Mouse (Mus musculus) T-helper 17 cell (primary cell): ENCODE data around the gene Hsdl2.

Experiments used
- in situ Hi-C, 2 experiments: fragments of 300-600 bp; cut with MboI, MseI; formaldehyde crosslinking; loops; 1 replicate in 1 of 2; 2 replicates in 1 of 2; pipeline ENCODE4 v1.15.1; 2025; ENCODE audit warnings: high pct_unique_total_duplicates in 2 of 2

Gene Hsdl2

GRCm38 (mm10) chr4:59625676-59625997, 44.3 kb downstream of the Hsdl2 start:
- in situ Hi-C loops, result no loop called here

- in situ Hi-C loops, result no loop called here
These were observed 44.9 kb downstream of the Hsdl2 start, which contains the start of gene E130308A19Rik for GRCm38 (mm10) chr4:59625998-59626910. Gene E130308A19Rik (plus strand): TSS chr4:59626211.

DNA sequence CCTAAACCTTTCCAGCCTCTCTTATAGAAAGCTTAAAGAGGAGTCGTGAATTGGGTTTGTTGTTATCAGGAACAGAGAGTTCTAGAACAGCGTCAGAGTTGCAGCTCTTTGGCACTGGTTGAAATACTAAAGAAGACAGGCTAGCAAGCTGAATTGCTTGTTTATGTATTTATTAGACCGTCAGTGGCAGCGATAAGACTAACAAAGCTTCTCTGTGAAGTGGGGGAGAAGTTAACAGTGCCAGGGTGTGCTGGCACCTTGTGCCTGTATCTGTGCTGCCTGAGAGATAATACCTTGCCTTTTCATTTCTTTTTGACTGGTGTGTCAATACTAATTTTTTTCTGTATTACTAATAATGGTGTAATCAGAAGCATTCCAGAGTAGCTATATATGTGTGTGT, 46.9 kb downstream of the Hsdl2 start:
- in situ Hi-C loops, result no loop called here

DNA sequence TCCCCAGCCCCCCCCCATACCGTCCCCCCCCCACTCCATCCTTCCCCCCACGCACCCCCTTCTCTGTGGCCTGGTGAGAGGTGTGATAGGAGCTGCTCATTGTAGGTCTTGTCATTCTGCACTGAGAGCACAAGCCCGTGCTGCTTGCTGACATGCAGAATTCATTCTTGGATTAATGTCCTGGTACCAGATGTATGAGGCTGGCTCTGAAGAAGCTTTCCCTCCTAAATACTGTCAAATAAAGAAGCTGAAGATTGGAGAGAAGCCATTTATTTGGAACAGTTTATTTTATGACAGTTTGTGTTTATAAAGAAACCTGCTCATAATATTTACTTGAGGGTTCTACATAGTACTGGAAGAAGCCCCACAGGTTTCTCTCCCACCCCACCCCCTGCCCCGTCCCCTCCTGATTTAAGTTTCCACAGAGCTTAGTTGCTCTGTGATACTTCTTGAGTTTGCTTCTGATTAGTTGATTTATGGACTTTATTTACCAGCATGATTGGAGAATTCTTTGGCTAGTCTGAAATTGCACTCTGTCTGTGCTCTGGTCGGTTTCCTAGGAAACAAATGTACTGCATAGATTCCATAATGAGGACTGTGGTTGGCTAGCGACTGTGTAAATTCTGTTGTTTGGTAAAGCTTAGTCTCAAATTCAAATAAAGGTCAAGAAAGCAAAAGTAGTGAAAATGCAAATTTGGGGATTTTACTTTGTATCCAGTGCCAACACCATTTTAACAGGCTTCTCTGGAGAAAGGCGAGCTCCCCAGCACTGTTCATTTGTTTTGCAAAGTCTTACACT, 47.9 kb downstream of the Hsdl2 start:
- in situ Hi-C loops, result no loop called here

- in situ Hi-C loops, result no loop called here
These were observed 48.8 kb downstream of the Hsdl2 start for GRCm38 (mm10) chr4:59630122-59630521.

DNA sequence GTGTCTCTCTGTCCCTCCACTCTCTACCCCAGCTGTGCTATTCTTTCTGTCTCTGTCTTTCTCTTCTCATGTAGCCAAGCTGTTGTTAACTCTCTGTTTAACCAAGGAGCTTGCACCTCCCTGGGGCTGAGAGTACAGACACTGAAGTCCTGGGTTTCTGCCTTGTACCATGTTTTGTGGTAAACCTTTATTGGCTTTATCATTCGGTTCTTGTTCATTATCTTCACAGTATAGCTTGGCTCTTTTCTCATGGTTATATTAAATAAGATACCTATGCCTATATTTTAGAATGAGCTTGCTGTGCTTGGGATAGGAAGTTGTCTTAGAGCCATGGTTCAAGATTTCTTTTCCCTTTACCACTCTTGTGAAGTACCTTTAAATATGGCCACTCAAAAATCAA, 53.2 kb downstream of the Hsdl2 start:
- in situ Hi-C loops, result no loop called here

DNA sequence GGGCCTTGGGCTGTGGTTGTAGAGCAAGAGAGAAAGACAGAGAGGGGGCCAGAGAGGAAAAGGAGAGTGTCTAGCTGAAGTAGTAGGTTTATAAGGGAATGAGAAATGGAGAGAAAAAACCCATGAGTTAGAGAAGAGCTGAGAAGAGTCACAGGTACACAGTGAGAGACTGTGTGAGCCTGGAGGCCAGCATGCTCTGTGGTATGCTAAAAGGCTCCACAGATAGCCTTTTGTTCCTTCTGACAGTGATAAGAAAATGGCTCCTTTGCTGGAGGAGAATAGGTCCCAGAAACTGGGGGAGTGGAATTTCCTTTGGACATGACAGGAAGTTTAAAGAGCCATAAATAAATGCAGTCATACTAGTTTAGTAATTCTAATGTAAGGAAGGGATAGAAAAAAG, 57.8 kb downstream of the Hsdl2 start:
- in situ Hi-C loops, result loop anchor here in 1 of 2 experiments (5.0 kb wide), 1 partner anchor 68 kb away; no protein-coding TSS in a partner anchor

DNA sequence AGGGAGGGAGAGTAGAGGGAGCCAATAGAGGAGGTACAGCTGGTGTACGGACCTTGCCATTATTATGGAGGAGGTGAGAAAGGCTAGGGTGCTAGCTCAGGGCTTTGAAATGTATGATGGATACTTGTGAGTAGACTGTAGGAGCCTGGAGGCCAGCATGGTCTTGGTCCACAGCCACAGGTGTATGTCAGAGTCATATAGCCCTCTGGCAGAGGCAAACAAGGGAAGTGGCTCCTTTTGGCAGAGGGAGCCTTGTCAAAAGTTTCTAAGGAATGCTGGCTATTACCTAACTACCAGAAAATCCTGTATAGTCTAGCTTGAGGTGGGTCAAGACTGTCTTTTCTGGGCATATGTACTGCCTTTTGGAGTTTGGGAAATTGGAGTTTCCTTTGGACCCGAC, 59.4 kb downstream of the Hsdl2 start:
- in situ Hi-C loops, result no loop called here

DNA sequence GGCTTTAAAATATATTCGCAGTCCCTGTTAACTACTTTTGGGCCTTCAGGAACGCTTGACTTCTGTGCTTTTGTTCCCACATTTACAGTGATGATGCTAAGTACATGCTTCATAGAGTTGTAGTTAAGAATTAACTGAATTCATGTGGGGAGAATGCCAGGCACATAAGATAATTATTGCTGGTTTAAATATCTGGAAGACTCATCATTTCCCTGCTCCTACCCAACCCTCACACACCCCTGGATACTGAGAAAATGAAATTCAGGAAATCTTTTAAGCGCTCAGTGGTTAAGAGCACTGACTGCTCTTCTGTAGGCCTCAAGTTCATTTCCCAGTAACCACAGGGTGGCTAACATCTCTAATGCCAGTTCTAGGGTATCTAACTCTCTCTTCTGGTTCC, 60.7 kb downstream of the Hsdl2 start:
- in situ Hi-C loops, result no loop called here

DNA sequence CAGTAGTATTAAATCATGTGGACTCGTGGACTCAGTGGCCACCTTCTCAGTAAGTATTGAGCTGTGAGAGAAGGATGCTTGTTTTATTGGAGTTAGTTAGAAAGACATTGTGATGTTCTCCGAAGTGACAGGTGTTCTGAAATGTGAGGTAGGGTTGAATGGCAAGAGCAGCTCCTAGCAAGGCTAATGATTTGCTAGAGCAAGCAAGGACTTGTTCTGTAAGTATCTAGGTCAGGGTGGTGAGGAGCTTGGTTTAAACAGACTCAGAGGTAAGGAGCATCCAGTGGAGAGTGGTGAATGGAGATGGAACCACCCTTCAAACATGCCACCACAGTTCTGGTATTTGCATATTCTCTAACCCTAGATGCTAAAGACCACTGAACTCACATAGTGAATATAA, 61.3 kb downstream of the Hsdl2 start:
- in situ Hi-C loops, result no loop called here

- in situ Hi-C loops, result no loop called here
These were observed 63.1 kb downstream of the Hsdl2 start for GRCm38 (mm10) chr4:59644431-59644830.

- in situ Hi-C loops, result no loop called here
These were observed 63.6 kb downstream of the Hsdl2 start for GRCm38 (mm10) chr4:59644992-59645391.

GRCm38 (mm10) chr4:59645610-59646009, 64.2 kb downstream of the Hsdl2 start:
- in situ Hi-C loops, result no loop called here

DNA sequence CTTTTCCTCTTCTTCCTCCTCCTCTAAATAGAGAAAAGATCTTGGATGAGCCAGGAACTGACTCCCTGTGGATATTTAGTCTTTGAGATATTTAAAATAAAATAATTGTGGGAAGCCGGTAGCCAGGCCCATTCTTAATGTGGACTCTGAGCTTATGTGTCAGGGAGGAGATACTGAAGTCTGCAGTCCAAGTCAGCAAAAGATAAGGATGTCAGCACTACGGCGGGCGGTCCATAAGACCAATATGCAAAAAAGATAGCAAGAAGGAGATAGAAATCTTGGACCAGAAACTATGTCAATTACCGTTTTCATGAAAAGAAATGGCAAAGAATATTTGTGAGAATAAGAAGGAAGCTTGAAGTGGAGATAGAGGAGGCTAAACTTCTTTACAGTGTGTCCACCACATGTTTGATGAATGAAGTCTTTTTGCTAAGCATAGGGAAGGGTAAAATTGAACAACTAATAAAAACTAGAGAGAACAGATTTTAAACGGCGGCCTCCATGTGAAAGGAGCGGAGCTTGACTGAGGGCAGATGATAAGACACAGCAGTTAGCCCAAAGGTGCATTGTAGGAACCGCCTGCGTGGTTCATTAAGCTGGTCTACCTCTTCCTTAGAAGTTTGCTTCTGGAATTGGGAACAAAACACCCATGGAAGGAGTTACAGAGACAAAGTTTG, 64.8 kb downstream of the Hsdl2 start:
- in situ Hi-C loops, result no loop called here

GRCm38 (mm10) chr4:59649119-59649518, 67.8 kb downstream of the Hsdl2 start:
- in situ Hi-C loops, result no loop called here

DNA sequence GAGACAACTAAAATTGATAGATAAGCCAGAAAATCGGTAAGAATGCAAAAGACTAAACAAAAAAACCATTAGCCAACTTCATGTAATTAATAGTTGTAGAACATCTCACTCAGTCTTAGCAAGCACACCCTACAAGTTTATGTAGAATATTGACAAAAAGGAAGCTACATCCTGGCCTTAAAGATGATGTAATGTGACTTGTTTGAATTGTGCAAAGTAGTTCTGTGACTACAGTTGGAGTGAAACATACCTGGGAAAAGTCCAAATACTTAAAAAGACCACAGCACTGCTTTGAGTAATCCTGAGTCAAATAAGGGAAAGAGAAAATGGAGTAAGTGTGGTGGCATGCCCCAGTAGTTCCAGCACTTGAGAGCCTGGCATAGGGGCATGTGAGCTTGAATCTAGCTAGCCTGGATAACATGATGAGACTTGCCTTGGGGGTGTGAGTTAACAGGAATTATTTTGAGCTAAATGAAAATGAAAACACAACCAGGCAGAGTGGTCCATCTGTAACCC, 70.9 kb downstream of the Hsdl2 start:
- in situ Hi-C loops, result no loop called here

DNA sequence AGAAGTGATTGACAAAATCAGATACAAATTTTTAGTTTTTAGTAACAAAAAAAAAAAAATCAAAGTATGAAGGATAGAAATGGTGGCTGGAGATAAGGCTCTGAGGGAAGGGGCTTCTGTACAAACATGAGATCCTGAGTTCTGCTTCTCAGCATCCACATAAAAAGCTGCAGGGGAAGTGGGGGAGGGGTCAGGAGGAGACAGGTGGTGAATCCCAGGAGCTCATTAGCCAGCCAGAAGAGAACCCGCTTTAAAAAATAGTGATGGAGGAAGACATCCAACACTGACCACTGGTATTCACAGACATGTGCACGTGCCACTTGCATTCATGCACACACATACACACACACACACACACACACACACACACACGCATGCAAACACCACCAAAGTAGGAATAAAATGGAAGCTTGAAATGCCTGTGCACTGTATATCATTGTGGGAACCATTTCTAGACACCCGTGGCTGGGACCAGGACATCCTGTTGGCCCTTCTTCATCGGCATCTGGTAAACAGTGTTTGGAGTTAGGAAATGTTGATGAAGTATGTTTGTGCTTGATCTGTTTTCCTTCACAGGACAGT, 74.8 kb downstream of the Hsdl2 start:
- in situ Hi-C loops, result no loop called here

DNA sequence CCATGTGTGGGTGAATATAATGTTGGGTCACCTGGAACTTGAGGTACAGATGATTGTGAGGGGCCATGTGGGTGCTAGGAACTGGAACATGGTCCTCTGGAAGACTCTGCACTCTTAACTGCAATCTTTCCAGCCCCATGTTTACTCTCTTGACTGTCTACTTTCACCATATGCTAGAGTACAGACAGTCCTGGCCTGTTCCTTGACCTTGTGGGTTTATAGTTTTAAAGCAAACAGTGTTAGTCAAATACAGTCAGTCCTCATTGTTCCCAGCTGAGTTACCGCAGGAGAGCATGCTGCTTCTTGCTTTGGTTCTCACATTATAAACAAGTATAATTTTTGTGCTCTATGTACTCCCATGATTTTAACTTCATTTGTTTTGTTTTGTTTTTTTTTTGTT, 80.8 kb downstream of the Hsdl2 start:
- in situ Hi-C loops, result no loop called here

DNA sequence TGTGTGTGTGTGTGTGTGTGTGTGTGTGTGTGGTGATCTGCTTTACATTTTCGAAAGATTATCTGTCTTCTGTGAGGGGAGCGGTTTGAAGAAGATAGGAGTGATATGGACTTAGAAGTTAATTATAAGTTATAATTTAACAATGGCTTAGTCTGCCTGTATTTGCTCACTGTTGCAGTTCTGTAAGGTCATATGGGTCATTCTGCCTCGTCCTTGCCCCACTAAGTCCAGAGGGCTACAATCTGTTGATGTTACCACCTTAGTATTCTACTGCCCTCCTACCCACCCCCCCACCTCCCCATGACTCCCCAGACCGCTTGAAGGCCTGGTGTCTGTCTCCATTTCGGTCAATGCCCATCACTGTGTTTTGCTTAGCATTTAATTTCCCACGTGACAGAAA, 82.1 kb downstream of the Hsdl2 start:
- in situ Hi-C loops, result no loop called here

GRCm38 (mm10) chr4:59666550-59667317, 85.4 kb downstream of the Hsdl2 start:
- in situ Hi-C loops, result no loop called here

GRCm38 (mm10) chr4:59668050-59668449, 86.7 kb downstream of the Hsdl2 start:
- in situ Hi-C loops, result no loop called here
